Mouse (Mus musculus) ES-Bruce4 (cell line): ENCODE measurements around the gene Spata5.

Source experiments
- CTCF ChIP-seq: IDR thresholded peaks from one replicate; pipeline ENCODE4 v1.8.1; 2011; ENCODE audit warnings: low read depth, low read length
- EP300 ChIP-seq: IDR thresholded peaks from 2 replicates; pipeline ENCODE4 v1.6.1; 2011; ENCODE audit warnings: low read depth, low read length; ENCODE audit not compliant: insufficient read depth
- POLR2A ChIP-seq: IDR thresholded peaks from one replicate; pipeline ENCODE4 v1.8.1; 2011; ENCODE audit warnings: low read length; ENCODE audit not compliant: insufficient read depth

DNA sequence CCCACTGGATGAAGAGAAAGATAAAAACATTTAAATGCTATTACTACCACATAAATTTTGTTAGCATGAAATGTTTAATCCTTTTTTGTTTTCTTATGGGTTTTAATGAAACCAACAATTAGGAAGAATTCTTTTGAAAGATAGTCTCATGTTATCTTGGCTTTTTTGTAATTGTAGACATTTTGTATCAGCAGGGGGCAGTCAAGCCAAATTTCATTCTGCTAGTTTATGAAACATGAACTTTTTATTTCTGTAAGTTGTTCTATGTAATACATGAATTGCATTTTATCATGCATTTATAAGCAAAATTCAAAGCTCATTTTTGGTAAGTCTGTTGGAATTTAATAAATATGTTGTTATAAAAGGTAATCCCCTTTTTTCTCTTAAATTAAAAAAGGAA, 52.8 kb downstream of the Spata5 start:
- TF ChIP-seq EP300: no peak
- TF ChIP-seq POLR2A: no peak
- no peak for TF ChIP-seq CTCF
